Mouse (Mus musculus) myocyte (in vitro differentiated cells): Measurements from ENCODE around the gene Gnat1.

Experiments used
- E2F4 ChIP-seq: IDR thresholded peaks from one replicate; pipeline ENCODE4 v1.6.1; 2011; ENCODE audit warnings: mild to moderate bottlenecking, control low read depth, moderate library complexity; ENCODE audit not compliant: insufficient read depth
- MAX ChIP-seq: IDR thresholded peaks from one replicate; pipeline ENCODE4 v1.6.1; 2011; ENCODE audit warnings: low read depth, mild to moderate bottlenecking, control low read depth
- POLR2A ChIP-seq: IDR thresholded peaks from one replicate; pipeline ENCODE4 v1.6.1; 2011; ENCODE audit warnings: low read depth, mild to moderate bottlenecking, control low read depth, moderate library complexity; ENCODE audit not compliant: insufficient read length
- TCF12 ChIP-seq: IDR thresholded peaks from one replicate; pipeline ENCODE4 v1.6.1; 2011; ENCODE audit warnings: mild to moderate bottlenecking, control low read depth; ENCODE audit not compliant: poor library complexity, insufficient read depth, severe bottlenecking
- USF1 ChIP-seq: IDR thresholded peaks from one replicate; pipeline ENCODE4 v1.6.1; 2011; ENCODE audit warnings: low read depth, mild to moderate bottlenecking, control low read depth, moderate library complexity

- TF ChIP-seq TCF12 (no peak), USF1 (no peak), MAX (no peak), POLR2A (no peak), E2F4 (no peak)
Observed at GRCm38 (mm10) chr9:107723794-107724531, 44.5 kb upstream of the Gnat1 start.
